Mouse (Mus musculus): ENCODE data around the gene Pdf. TPM values are rescaled to one million over a fixed set of nuclear protein-coding genes. Genes with fewer than 3 reads are reported as not detected.

Gene Pdf
- polyA plus RNA-seq (2015; fragmentation: Nextera tagmentation; extraction: Ambion mirVana), result 16.5 and 19.2 TPM in 2 replicates

DNA sequence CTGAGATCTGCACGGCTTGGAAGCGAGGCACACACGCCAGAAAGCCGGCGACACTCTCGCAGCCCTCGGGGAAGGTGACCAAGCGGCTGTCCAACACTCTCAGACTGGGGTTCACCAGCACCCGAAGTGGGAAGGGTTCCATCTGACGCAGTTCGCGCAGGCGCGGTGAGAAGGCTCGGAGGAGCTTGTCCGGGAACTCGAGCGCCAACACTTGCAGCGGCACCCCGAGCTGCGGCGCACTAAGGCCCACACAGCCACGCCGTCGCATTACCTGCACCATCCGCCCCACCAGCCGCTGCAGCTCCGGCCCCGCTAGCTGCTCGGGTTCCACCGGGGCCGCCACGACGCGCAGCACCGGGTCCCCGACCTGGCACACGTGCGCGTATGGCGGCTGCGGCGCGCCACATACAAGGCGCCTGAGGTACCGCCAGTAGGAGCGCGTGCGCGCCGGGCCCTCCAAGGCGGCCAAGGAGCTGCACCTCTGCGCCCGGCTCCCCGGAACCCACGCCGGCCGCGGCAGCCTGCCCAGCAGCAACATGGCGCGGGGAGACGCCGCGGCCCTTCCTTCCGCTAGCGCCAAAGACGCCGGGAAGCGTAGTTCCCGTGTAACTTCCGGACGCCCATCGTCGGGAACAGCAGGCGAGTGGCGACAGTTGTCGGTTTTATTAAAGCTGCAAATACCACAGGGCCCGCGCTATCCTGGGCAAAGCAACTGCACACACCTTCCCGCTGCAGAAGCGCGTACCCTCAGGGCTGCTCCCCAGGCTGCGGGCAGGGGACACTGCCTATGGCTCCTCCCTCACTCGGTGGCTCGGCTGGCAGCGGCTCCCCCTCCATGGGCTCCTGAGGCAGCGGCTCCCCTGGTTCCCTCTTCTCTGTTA, at the start of gene Pdf:
Gene Pdf (minus strand): TSS at position 554 of the 881 bp plus-strand sequence.
- H3K4me3 ChIP-seq (replicated peaks), result peak within 1 kb of the TSS; percentile 73
- peaks cover 32% of the 10 kb centered on the region for H3K4me1 ChIP-seq (replicated peaks)
- peak; percentile 75 for ATAC-seq (ENCODE audit: insufficient read depth)
- H3K9ac ChIP-seq, result peak within 1 kb of the TSS; percentile 70
- H3K27me3 ChIP-seq, result no peaks in the 10 kb centered on the region
- under 1% methylated on average over 87 of the region's 87 CpGs for WGBS (ENCODE audit: insufficient replicate concordance)
- H3K4me2 ChIP-seq, result peak within 1 kb of the TSS; percentile 90
- no peaks in the 10 kb centered on the region for H3K9me3 ChIP-seq (replicated peaks)
- H3K36me3 ChIP-seq (replicated peaks), result peaks cover 82% of the 10 kb centered on the region
- H3K27ac ChIP-seq (replicated peaks), result peak within 1 kb of the TSS; percentile 83

DNA sequence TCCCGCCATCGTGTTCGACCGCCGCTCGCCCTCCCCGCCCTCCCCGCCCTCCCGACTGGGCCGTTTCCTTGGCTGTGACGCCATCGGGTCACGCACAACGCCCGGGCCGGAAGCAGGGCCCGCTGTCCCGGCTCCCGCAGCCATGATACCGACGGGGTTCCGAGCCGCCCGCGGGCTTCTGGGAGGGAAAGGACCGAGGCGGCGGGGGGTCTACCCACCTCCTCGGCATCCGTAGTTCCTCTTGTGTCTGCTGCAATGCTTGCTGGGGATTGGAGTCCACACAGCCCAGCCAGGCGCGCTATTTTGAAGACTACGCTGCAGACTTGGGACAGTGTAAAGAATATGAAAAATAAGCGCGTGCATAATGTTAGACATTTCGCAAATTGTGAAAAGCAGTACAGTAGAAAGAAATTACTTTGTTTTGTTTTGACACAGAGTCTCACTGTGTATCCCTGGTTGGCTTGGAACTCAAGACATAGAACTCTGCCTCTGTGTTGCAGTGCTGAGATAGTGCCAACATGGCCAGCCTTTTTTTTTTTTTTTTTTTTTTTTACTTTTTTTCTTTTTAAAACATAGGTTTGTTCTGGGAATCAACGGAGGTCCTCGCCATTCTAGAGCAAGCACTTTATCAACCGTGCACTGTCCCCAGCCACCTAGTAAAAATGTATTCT, 48.1 kb upstream of the Pdf start, which contains the start of gene Terf2:
Gene Terf2 (minus strand): TSS at position 182 of the 671 bp plus-strand sequence.
- Histone ChIP-seq H3K4me1 (replicated peaks) (peaks cover 26% of the 10 kb centered on the region), H3K36me3 (replicated peaks) (peaks cover 25% of the 10 kb centered on the region), H3K4me3 (replicated peaks) (peak within 1 kb of the TSS; percentile 83), H3K27ac (replicated peaks) (peak within 1 kb of the TSS; percentile 93), H3K27me3 (no peaks in the 10 kb centered on the region), H3K9ac (peak within 1 kb of the TSS; percentile 95), H3K4me2 (peak within 1 kb of the TSS; percentile 73), H3K9me3 (replicated peaks) (no peaks in the 10 kb centered on the region)
- ATAC-seq (ENCODE audit: insufficient read depth), result peak; percentile 91
- 3% methylated on average over 38 of the region's 39 CpGs for WGBS (ENCODE audit: insufficient replicate concordance)

- Histone ChIP-seq H3K4me1 (replicated peaks) (peaks cover 26% of the 10 kb centered on the region), H3K9ac (peak overlapping the region; percentile 95), H3K9me3 (replicated peaks) (no peaks in the 10 kb centered on the region), H3K36me3 (replicated peaks) (peaks cover 29% of the 10 kb centered on the region), H3K27me3 (no peaks in the 10 kb centered on the region), H3K4me3 (replicated peaks) (peak overlapping the region; percentile 83), H3K4me2 (peak overlapping the region; percentile 73), H3K27ac (replicated peaks) (peak overlapping the region; percentile 93)
- 2% methylated on average over 49 of the region's 53 CpGs for WGBS (ENCODE audit: insufficient replicate concordance)
- peak; percentile 35; the same call in 1 of the 2 replicates for ATAC-seq (ENCODE audit: insufficient read depth)
Observed at GRCm38 (mm10) chr8:107095717-107096365, 47.4 kb upstream of the Pdf start.

- Histone ChIP-seq H3K36me3 (replicated peaks) (peaks cover 66% of the 10 kb centered on the region), H3K27ac (replicated peaks) (no peak overlapping the region), H3K27me3 (no peaks in the 10 kb centered on the region), H3K9ac (no peak overlapping the region), H3K4me2 (no peak overlapping the region), H3K4me3 (replicated peaks) (no peak overlapping the region), H3K9me3 (replicated peaks) (no peaks in the 10 kb centered on the region), H3K4me1 (replicated peaks) (peaks cover 19% of the 10 kb centered on the region)
- ATAC-seq (ENCODE audit: insufficient read depth), result no peak
- WGBS (ENCODE audit: insufficient replicate concordance), result 80% methylated on average over 7 of the region's 7 CpGs
Observed at GRCm38 (mm10) chr8:107090531-107090930, 42.1 kb upstream of the Pdf start.

- Histone ChIP-seq H3K36me3 (replicated peaks) (peaks cover 69% of the 10 kb centered on the region), H3K4me1 (replicated peaks) (no peaks in the 10 kb centered on the region), H3K4me2 (no peak overlapping the region), H3K9me3 (replicated peaks) (no peaks in the 10 kb centered on the region), H3K27ac (replicated peaks) (no peak overlapping the region), H3K4me3 (replicated peaks) (no peak overlapping the region), H3K27me3 (no peaks in the 10 kb centered on the region), H3K9ac (no peak overlapping the region)
- WGBS (ENCODE audit: insufficient replicate concordance), result 85% methylated on average over 5 of the region's 5 CpGs
- no peak for ATAC-seq (ENCODE audit: insufficient read depth)
Observed at GRCm38 (mm10) chr8:107088526-107089063, 40.2 kb upstream of the Pdf start.

DNA sequence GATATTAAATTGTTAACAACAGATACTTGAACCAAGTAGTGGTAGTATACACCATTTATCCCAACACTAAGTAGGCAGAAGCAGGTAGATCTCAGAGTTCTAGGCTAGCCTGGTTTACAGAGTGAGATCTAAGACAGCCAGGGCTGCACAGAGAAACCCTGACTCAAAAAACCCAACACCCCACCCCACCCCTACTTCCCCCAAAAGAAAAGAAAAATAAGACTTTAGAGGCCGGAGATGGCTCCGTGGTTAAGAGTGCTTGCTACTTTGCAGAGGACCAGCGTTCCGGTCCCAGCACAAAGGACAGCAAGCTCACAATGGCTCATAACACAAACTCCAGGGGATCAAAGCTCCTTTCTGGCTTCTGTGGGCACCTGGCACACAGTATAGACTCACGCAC, 37.6 kb upstream of the Pdf start:
- Histone ChIP-seq H3K4me3 (replicated peaks) (no peak overlapping the region), H3K27ac (replicated peaks) (no peak overlapping the region), H3K27me3 (no peaks in the 10 kb centered on the region), H3K9ac (no peak overlapping the region), H3K9me3 (replicated peaks) (no peaks in the 10 kb centered on the region), H3K36me3 (replicated peaks) (peaks cover 73% of the 10 kb centered on the region), H3K4me1 (replicated peaks) (no peaks in the 10 kb centered on the region), H3K4me2 (no peak overlapping the region)
- ATAC-seq (ENCODE audit: insufficient read depth), result no peak
- 92% methylated on average over 5 of the region's 5 CpGs for WGBS (ENCODE audit: insufficient replicate concordance)

- no peak overlapping the region for H3K4me3 ChIP-seq (replicated peaks)
- ATAC-seq (ENCODE audit: insufficient read depth), result no peak
- H3K9me3 ChIP-seq (replicated peaks), result no peaks in the 10 kb centered on the region
- H3K4me2 ChIP-seq, result no peak overlapping the region
- H3K27ac ChIP-seq (replicated peaks), result no peak overlapping the region
- WGBS (ENCODE audit: insufficient replicate concordance), result 90% methylated on average over 17 of the region's 17 CpGs
- no peak overlapping the region for H3K9ac ChIP-seq
- peaks cover 73% of the 10 kb centered on the region for H3K36me3 ChIP-seq (replicated peaks)
- no peaks in the 10 kb centered on the region for H3K4me1 ChIP-seq (replicated peaks)
- H3K27me3 ChIP-seq, result no peaks in the 10 kb centered on the region
Observed at GRCm38 (mm10) chr8:107085358-107085757, 36.9 kb upstream of the Pdf start.

DNA sequence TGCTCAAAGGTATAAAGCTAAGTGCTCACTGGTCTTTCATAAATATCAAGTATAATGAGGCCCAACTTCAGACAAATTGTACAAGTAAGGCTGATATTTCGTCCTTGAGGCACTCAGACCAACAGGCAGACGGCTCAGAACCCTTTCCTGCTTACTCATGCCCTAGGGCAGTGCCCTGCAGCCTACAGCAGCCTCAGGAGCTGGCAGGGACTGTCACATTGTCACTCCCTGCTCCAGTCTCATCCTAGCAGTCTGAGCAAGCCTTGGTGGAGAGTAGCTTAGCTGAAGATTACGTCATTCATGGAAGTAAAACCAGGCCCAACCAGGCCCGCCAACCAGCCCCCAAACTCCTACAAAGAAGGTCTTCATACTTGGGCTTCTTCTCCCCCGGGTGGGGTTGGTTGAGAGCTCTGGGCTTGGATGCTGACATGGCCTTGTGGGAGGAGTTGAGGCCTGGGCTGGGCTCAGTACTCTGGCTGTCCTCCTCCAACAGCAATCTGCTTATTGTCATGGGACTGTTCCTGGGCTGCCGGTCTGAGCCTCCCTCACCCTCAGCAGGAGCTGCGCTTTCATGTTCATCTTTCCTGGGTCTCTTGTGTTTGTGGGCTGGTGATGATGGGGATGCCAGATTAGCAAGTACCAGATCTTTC, 27.9 kb upstream of the Pdf start:
- 81% methylated on average over 7 of the region's 7 CpGs for WGBS (ENCODE audit: insufficient replicate concordance)
- Histone ChIP-seq H3K27ac (replicated peaks) (no peak overlapping the region), H3K9ac (no peak overlapping the region), H3K4me3 (replicated peaks) (no peak overlapping the region), H3K9me3 (replicated peaks) (no peaks in the 10 kb centered on the region), H3K4me2 (no peak overlapping the region), H3K4me1 (replicated peaks) (no peaks in the 10 kb centered on the region), H3K36me3 (replicated peaks) (peaks cover 85% of the 10 kb centered on the region), H3K27me3 (no peaks in the 10 kb centered on the region)
- no peak for ATAC-seq (ENCODE audit: insufficient read depth)

GRCm38 (mm10) chr8:107074128-107074527, 25.7 kb upstream of the Pdf start:
- H3K9ac ChIP-seq, result no peak overlapping the region
- no peaks in the 10 kb centered on the region for H3K9me3 ChIP-seq (replicated peaks)
- ATAC-seq (ENCODE audit: insufficient read depth), result no peak
- H3K27me3 ChIP-seq, result no peaks in the 10 kb centered on the region
- 69% methylated on average over 1 of the region's 1 CpGs for WGBS (ENCODE audit: insufficient replicate concordance)
- no peak overlapping the region for H3K4me2 ChIP-seq
- no peak overlapping the region for H3K4me3 ChIP-seq (replicated peaks)
- H3K27ac ChIP-seq (replicated peaks), result no peak overlapping the region
- no peaks in the 10 kb centered on the region for H3K4me1 ChIP-seq (replicated peaks)
- H3K36me3 ChIP-seq (replicated peaks), result peaks cover 85% of the 10 kb centered on the region

- Histone ChIP-seq H3K4me3 (replicated peaks) (no peak overlapping the region), H3K36me3 (replicated peaks) (peaks cover 83% of the 10 kb centered on the region), H3K9me3 (replicated peaks) (no peaks in the 10 kb centered on the region), H3K9ac (no peak overlapping the region), H3K4me1 (replicated peaks) (no peaks in the 10 kb centered on the region), H3K4me2 (no peak overlapping the region), H3K27ac (replicated peaks) (no peak overlapping the region), H3K27me3 (no peaks in the 10 kb centered on the region)
- WGBS (ENCODE audit: insufficient replicate concordance), result 69% methylated on average over 4 of the region's 4 CpGs
- no peak for ATAC-seq (ENCODE audit: insufficient read depth)
Observed at GRCm38 (mm10) chr8:107073706-107074105, 25.3 kb upstream of the Pdf start.

Data from liver, embryonic 15.5 days (tissue).